Mouse (Mus musculus): ENCODE measurements around the gene Map2. TPM values are rescaled to one million over a fixed set of nuclear protein-coding genes. Genes with fewer than 3 reads are reported as not detected.

Gene Map2
- polyA plus RNA-seq, 1 experiment from 2014 or later = 355 TPM

GRCm38 (mm10) chr1:66176012-66176837, 1.2 kb downstream of the Map2 start:
- Histone ChIP-seq H3K4me3 (peak overlapping the region; percentile 82), H3K27ac (peak overlapping the region; percentile 80; the same call in 1 of the 2 replicates), H3K9ac (peak overlapping the region; percentile 91), H3K36me3 (no peaks in the 10 kb centered on the region), H3K4me1 (peaks cover 12% of the 10 kb centered on the region; the same call in 1 of the 2 replicates), H3K9me3 (no peaks in the 10 kb centered on the region), H3K4me2 (replicated peaks) (peak overlapping the region; percentile 68), H3K27me3 (replicated peaks) (no peaks in the 10 kb centered on the region)
- peak; percentile 71 for ATAC-seq (ENCODE audit: low FRiP score, low read depth)
- 16% methylated on average over 9 of the region's 9 CpGs for WGBS

GRCm38 (mm10) chr1:66176838-66177105, 1.7 kb downstream of the Map2 start:
- peaks cover 12% of the 10 kb centered on the region; the same call in 1 of the 2 replicates for H3K4me1 ChIP-seq
- 0 out of 2 replicates have a peak, but pooled peaks cover under 1% of the 10 kb centered on the region for H3K36me3 ChIP-seq
- no peaks in the 10 kb centered on the region for H3K9me3 ChIP-seq
- H3K27ac ChIP-seq = no peak overlapping the region
- 0 out of 2 replicates have a peak, but pooled peaks have one; percentile 30 for ATAC-seq (ENCODE audit: low FRiP score, low read depth)
- WGBS = 41% methylated on average over 2 of the region's 2 CpGs
- peak overlapping the region; percentile 82 for H3K4me3 ChIP-seq
- peak overlapping the region; percentile 91 for H3K9ac ChIP-seq
- H3K4me2 ChIP-seq (replicated peaks) = peak overlapping the region; percentile 68
- H3K27me3 ChIP-seq (replicated peaks) = no peaks in the 10 kb centered on the region

- Histone ChIP-seq H3K9ac (peak overlapping the region; percentile 40; the same call in 1 of the 2 replicates), H3K27me3 (replicated peaks) (no peaks in the 10 kb centered on the region), H3K9me3 (no peaks in the 10 kb centered on the region), H3K36me3 (0 out of 2 replicates have a peak, but pooled peaks cover 3% of the 10 kb centered on the region), H3K4me1 (peaks cover 12% of the 10 kb centered on the region; the same call in 1 of the 2 replicates), H3K27ac (no peak overlapping the region), H3K4me2 (replicated peaks) (peak overlapping the region; percentile 68), H3K4me3 (peak overlapping the region; percentile 25)
- ATAC-seq (ENCODE audit: low FRiP score, low read depth) = no peak
- 23% methylated on average over 4 of the region's 4 CpGs for WGBS
Observed at GRCm38 (mm10) chr1:66177489-66178170, 2.6 kb downstream of the Map2 start.

- H3K9me3 ChIP-seq = no peaks in the 10 kb centered on the region
- no peaks in the 10 kb centered on the region for H3K27me3 ChIP-seq (replicated peaks)
- WGBS = 57% methylated on average over 12 of the region's 12 CpGs
- H3K27ac ChIP-seq = no peak overlapping the region
- H3K36me3 ChIP-seq = no peaks in the 10 kb centered on the region
- peaks cover 11% of the 10 kb centered on the region; the same call in 1 of the 2 replicates for H3K4me1 ChIP-seq
- H3K4me2 ChIP-seq (replicated peaks) = peak overlapping the region; percentile 12; the same call in 1 of the 2 replicates
- H3K9ac ChIP-seq = no peak overlapping the region
- H3K4me3 ChIP-seq = no peak overlapping the region
- ATAC-seq (ENCODE audit: low FRiP score, low read depth) = no peak
Observed at GRCm38 (mm10) chr1:66187016-66187681, 12.1 kb downstream of the Map2 start.

GRCm38 (mm10) chr1:66192401-66192800, 17.3 kb downstream of the Map2 start:
- ATAC-seq (ENCODE audit: low FRiP score, low read depth) = no peak
- Histone ChIP-seq H3K4me3 (no peak overlapping the region), H3K9ac (no peak overlapping the region), H3K4me2 (replicated peaks) (no peak overlapping the region), H3K27ac (no peak overlapping the region), H3K9me3 (no peaks in the 10 kb centered on the region), H3K4me1 (peaks cover 9% of the 10 kb centered on the region; the same call in 1 of the 2 replicates), H3K36me3 (no peaks in the 10 kb centered on the region), H3K27me3 (replicated peaks) (no peaks in the 10 kb centered on the region)
- WGBS = 100% methylated on average over 1 of the region's 1 CpGs

- no peaks in the 10 kb centered on the region for H3K9me3 ChIP-seq
- H3K36me3 ChIP-seq = no peaks in the 10 kb centered on the region
- H3K9ac ChIP-seq = no peak overlapping the region
- H3K4me1 ChIP-seq = peaks cover 9% of the 10 kb centered on the region; the same call in 1 of the 2 replicates
- no peak overlapping the region for H3K4me2 ChIP-seq (replicated peaks)
- H3K4me3 ChIP-seq = no peak overlapping the region
- 77% methylated on average over 2 of the region's 2 CpGs for WGBS
- no peak overlapping the region for H3K27ac ChIP-seq
- no peaks in the 10 kb centered on the region for H3K27me3 ChIP-seq (replicated peaks)
- no peak for ATAC-seq (ENCODE audit: low FRiP score, low read depth)
Observed at GRCm38 (mm10) chr1:66192891-66193290, 17.8 kb downstream of the Map2 start.

- peak; percentile 72 for ATAC-seq (ENCODE audit: low FRiP score, low read depth)
- Histone ChIP-seq H3K9me3 (no peaks in the 10 kb centered on the region), H3K27ac (no peak overlapping the region), H3K9ac (no peak overlapping the region), H3K27me3 (replicated peaks) (no peaks in the 10 kb centered on the region), H3K4me1 (peaks cover 9% of the 10 kb centered on the region; the same call in 1 of the 2 replicates), H3K36me3 (no peaks in the 10 kb centered on the region), H3K4me3 (no peak overlapping the region), H3K4me2 (replicated peaks) (0 out of 2 replicates have a peak overlapping the region, but pooled peaks have one; percentile 7)
- 31% methylated on average over 13 of the region's 13 CpGs for WGBS
Observed at GRCm38 (mm10) chr1:66195040-66195726, 20.1 kb downstream of the Map2 start.

- ATAC-seq (ENCODE audit: low FRiP score, low read depth) = no peak
- no peaks in the 10 kb centered on the region for H3K36me3 ChIP-seq
- no peak overlapping the region for H3K9ac ChIP-seq
- 95% methylated on average over 4 of the region's 4 CpGs for WGBS
- no peak overlapping the region for H3K27ac ChIP-seq
- H3K9me3 ChIP-seq = no peaks in the 10 kb centered on the region
- no peak overlapping the region for H3K4me2 ChIP-seq (replicated peaks)
- peaks cover 12% of the 10 kb centered on the region; the same call in 1 of the 2 replicates for H3K4me1 ChIP-seq
- H3K27me3 ChIP-seq (replicated peaks) = no peaks in the 10 kb centered on the region
- no peak overlapping the region for H3K4me3 ChIP-seq
Observed at GRCm38 (mm10) chr1:66196240-66196639, 21.2 kb downstream of the Map2 start.

GRCm38 (mm10) chr1:66196716-66197115, 21.6 kb downstream of the Map2 start:
- Histone ChIP-seq H3K27ac (no peak overlapping the region), H3K36me3 (no peaks in the 10 kb centered on the region), H3K4me3 (no peak overlapping the region), H3K4me1 (peaks cover 12% of the 10 kb centered on the region; the same call in 1 of the 2 replicates), H3K4me2 (replicated peaks) (no peak overlapping the region), H3K9me3 (no peaks in the 10 kb centered on the region), H3K27me3 (replicated peaks) (no peaks in the 10 kb centered on the region), H3K9ac (no peak overlapping the region)
- ATAC-seq (ENCODE audit: low FRiP score, low read depth) = no peak
- WGBS = 93% methylated on average over 4 of the region's 4 CpGs

GRCm38 (mm10) chr1:66205517-66205916, 30.4 kb downstream of the Map2 start:
- H3K27ac ChIP-seq = no peak overlapping the region
- 88% methylated on average over 2 of the region's 2 CpGs for WGBS
- H3K9ac ChIP-seq = no peak overlapping the region
- H3K4me1 ChIP-seq = no peaks in the 10 kb centered on the region
- ATAC-seq (ENCODE audit: low FRiP score, low read depth) = no peak
- H3K4me2 ChIP-seq (replicated peaks) = no peak overlapping the region
- no peak overlapping the region for H3K4me3 ChIP-seq
- H3K36me3 ChIP-seq = no peaks in the 10 kb centered on the region
- no peaks in the 10 kb centered on the region for H3K27me3 ChIP-seq (replicated peaks)
- H3K9me3 ChIP-seq = no peaks in the 10 kb centered on the region

- Histone ChIP-seq H3K4me2 (replicated peaks) (no peak overlapping the region), H3K9ac (no peak overlapping the region), H3K27ac (no peak overlapping the region), H3K27me3 (replicated peaks) (no peaks in the 10 kb centered on the region), H3K9me3 (no peaks in the 10 kb centered on the region), H3K4me1 (no peaks in the 10 kb centered on the region), H3K36me3 (no peaks in the 10 kb centered on the region), H3K4me3 (no peak overlapping the region)
- 48% methylated on average over 3 of the region's 3 CpGs for WGBS
- no peak for ATAC-seq (ENCODE audit: low FRiP score, low read depth)
Observed at GRCm38 (mm10) chr1:66206904-66207303, 31.8 kb downstream of the Map2 start.
